In genomic region chr6:22243321-22243720, GRCm38 (mm10) we compare ENCODE assay signal across 35 mouse cellular contexts. TPM values are rescaled to one million over a fixed set of nuclear protein-coding genes. Genes with fewer than 3 reads are reported as not detected.
"Had no signal": no experiment of that assay in that cellular context is flagged by ENCODE, and none has a peak within 500 bp of the region (broad histone marks: within the 10 kb centered on the region; RNA-seq: fewer than 3 reads in every experiment).

No protein-coding gene starts in this region.

- H3K27me3 ChIP-seq: heart, embryonic 12.5 days; heart, embryonic 13.5 days; heart, embryonic 15.5 days; hindbrain, embryonic 12.5 days; hindbrain, embryonic 13.5 days; hindbrain, embryonic 15.5 days; intestine, embryonic 15.5 days; kidney, embryonic 15.5 days had no signal

- H3K36me3 ChIP-seq: heart, embryonic 13.5 days; heart, embryonic 15.5 days; hindbrain, embryonic 10.5 days; hindbrain, embryonic 12.5 days; hindbrain, embryonic 13.5 days; hindbrain, embryonic 15.5 days; intestine, embryonic 15.5 days had no signal

- H3K4me3 ChIP-seq: heart, embryonic 12.5 days; heart, embryonic 13.5 days; heart, embryonic 15.5 days; hindbrain, embryonic 10.5 days; hindbrain, embryonic 12.5 days; hindbrain, embryonic 13.5 days; hindbrain, embryonic 15.5 days; intestine, embryonic 15.5 days; kidney, embryonic 15.5 days; layer of hippocampus, adult 2 months; left cerebral cortex, adult 2 months had no signal

- H3K9ac ChIP-seq: heart, embryonic 12.5 days; heart, embryonic 13.5 days; heart, embryonic 15.5 days; hindbrain, embryonic 12.5 days; hindbrain, embryonic 13.5 days; hindbrain, embryonic 14.5 days; hindbrain, embryonic 15.5 days; intestine, embryonic 15.5 days; kidney, embryonic 15.5 days had no signal

- H3K4me1 ChIP-seq: hindbrain, embryonic 10.5 days; hindbrain, embryonic 12.5 days; hindbrain, embryonic 13.5 days; hindbrain, embryonic 15.5 days; intestine, embryonic 15.5 days; kidney, embryonic 15.5 days had no signal

- H3K27ac ChIP-seq: heart, embryonic 13.5 days; heart, embryonic 15.5 days; hindbrain, embryonic 10.5 days; hindbrain, embryonic 12.5 days; hindbrain, embryonic 13.5 days; hindbrain, embryonic 14.5 days; hindbrain, embryonic 15.5 days; hindbrain, postnatal 0 days; intestine, embryonic 15.5 days; kidney, embryonic 15.5 days; kidney, postnatal 0 days; layer of hippocampus, adult 2 months; left cerebral cortex, adult 2 months had no signal

- H3K9me3 ChIP-seq: heart, embryonic 12.5 days; heart, embryonic 13.5 days; heart, embryonic 15.5 days; hindbrain, embryonic 10.5 days; hindbrain, embryonic 12.5 days; hindbrain, embryonic 13.5 days; hindbrain, embryonic 15.5 days; intestine, embryonic 15.5 days; kidney, embryonic 15.5 days had no signal

- DNase-seq: heart, postnatal 10 days; heart, postnatal 14 days; heart, postnatal 36 days; heart, postnatal 4 days; kidney, adult 11 months; kidney, adult 18-20 months; kidney, adult 2 months; kidney, adult 8-10 months; kidney, adult 9 months; kidney, postnatal 10 days; kidney, postnatal 14 days; kidney, postnatal 25 days; kidney, postnatal 36 days; kidney, postnatal 4 days; layer of hippocampus, adult 9-11 months; layer of hippocampus, postnatal 36 days had no signal

- H3K4me2 ChIP-seq: heart, embryonic 12.5 days; heart, embryonic 13.5 days; heart, embryonic 15.5 days; hindbrain, embryonic 12.5 days; hindbrain, embryonic 13.5 days; hindbrain, embryonic 14.5 days; hindbrain, embryonic 15.5 days; intestine, embryonic 15.5 days; kidney, embryonic 15.5 days had no signal

- ATAC-seq: hindbrain, embryonic 16.5 days; hindbrain, postnatal 0 days; intestine, embryonic 15.5 days; intestine, embryonic 16.5 days; intestine, postnatal 0 days had no signal

RNA-seq across cellular contexts. Expression of gene Wnt16, which starts 44.7 kb away (rescaled TPM):
- total RNA-seq: hematopoietic stem cell, adult 5-6 weeks had no signal
- polyA plus RNA-seq: large intestine, adult 2 months had no signal
